Mouse (Mus musculus) liver, postnatal 0 days (tissue): Measurements from ENCODE around the gene Rnf213.

Experiments used
- CTCF ChIP-seq: sonication (generic); IDR thresholded peaks from 2 replicates; pipeline ENCODE4 v1.5.1; 2016; ENCODE audit warnings: antibody characterized with exemption, low read depth
- EP300 ChIP-seq: IDR thresholded peaks from 2 replicates; pipeline ENCODE4 v1.6.1; 2016; ENCODE audit warnings: antibody characterized with exemption, low read depth, mild to moderate bottlenecking

DNA sequence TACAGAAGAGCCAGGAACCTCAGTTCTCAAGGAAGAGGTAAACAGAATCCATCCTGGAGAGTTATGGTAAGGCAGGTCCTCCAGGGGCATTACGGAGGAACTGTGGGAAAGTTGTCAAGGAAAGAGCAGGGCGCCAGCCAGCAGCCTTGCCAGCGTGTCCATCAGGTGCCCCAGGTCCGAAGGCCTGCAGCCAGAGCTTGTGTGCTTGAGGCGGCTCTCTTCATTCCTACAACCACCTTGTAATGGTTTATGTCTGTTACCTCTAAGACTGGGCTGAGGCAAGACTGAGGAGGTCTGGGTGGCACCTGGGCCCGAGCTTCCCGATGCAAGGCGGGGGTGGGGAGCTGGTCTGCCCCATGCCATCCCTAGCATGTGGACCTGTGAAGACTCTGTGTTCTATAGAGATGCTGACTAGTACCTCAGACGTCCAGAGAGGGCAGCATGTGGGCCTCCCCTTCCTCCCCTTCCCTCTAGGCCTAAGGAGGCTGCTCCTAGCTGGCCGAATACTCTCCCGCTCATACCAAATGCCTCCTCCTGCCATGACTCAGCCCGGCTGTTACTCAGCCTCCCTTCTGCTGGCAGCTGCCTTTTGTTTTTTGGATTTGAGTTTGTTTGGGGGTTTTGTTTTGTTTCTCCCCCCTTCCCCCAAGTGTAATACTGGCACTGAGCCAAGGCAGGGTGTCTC is 123.9 kb downstream of the Rnf213 start:
- TF ChIP-seq EP300 (no peak), CTCF (no peak)
